Mouse (Mus musculus) CH12.LX (cell line): ENCODE data around the gene Lrfn1.

Experiments
- CHD1 ChIP-seq: IDR thresholded peaks from 2 replicates; pipeline ENCODE4 v1.6.1; 2012; ENCODE audit warnings: low read depth, low read length, improper control_type of control experiment, inconsistent platforms
- CTCF ChIP-seq, 2 experiments: IDR thresholded peaks in 1 of 2; conservative IDR thresholded peaks in 1 of 2; 2 replicates each; pipeline ENCODE4 v1.5.1; 2011 to 2012; ENCODE audit warnings: low read depth in 2 of 2, low read length in 2 of 2, improper control_type of control experiment in 1 of 2, inconsistent platforms in 1 of 2, mild to moderate bottlenecking in 1 of 2, moderate library complexity in 1 of 2
- EP300 ChIP-seq: IDR thresholded peaks from 2 replicates; pipeline ENCODE4 v1.6.1; 2011; ENCODE audit warnings: low read length, improper control_type of control experiment
- MAZ ChIP-seq: IDR thresholded peaks from 2 replicates; pipeline ENCODE4 v1.6.1; 2012; ENCODE audit warnings: low read depth, mild to moderate bottlenecking, inconsistent platforms, low read length, improper control_type of control experiment, moderate library complexity

- TF ChIP-seq CHD1 = no peak
- peak in 1 of 2 experiments; percentile 51; a peak in 2 of 4 replicates for TF ChIP-seq CTCF (conservative IDR thresholded peaks at IDR 0.05 in 1 of 2, IDR thresholded peaks at IDR 0.05 in 1 of 2; ENCODE audit: low read depth in 2 of 2, low read length in 2 of 2)
- TF ChIP-seq MAZ = no peak
- TF ChIP-seq EP300 = no peak
These were observed 39.0 kb upstream of the Lrfn1 start for GRCm38 (mm10) chr7:28412826-28413225.
